Mouse (Mus musculus) embryonic facial prominence, embryonic 15.5 days (tissue): ENCODE results near the gene Gnpat. TPM values are rescaled to one million over a fixed set of nuclear protein-coding genes. Genes with fewer than 3 reads are reported as not detected.
A peak's percentile ranks its signal among the peaks of the same experiment; 100 is the strongest.

ENCODE experiments used
- ATAC-seq: fragments of 200-750 bp; cut with Nextera tagmentation; 2 replicates; pipeline ENCODE4 v1.8.0; 2017; ENCODE audit warnings: low read depth, moderate TSS enrichment; ENCODE audit not compliant: insufficient number of reproducible peaks, low FRiP score, low TSS enrichment
- H3K27ac ChIP-seq: fragments of 300-500 bp; sonication (generic); replicated peaks from 2 replicates; pipeline ENCODE4 v1.5.1; 2015; ENCODE audit warnings: mild to moderate bottlenecking, inconsistent platforms
- H3K27me3 ChIP-seq: fragments of 300-500 bp; sonication (generic); 2 replicates; pipeline ENCODE4 v1.6.1; 2015; ENCODE audit warnings: inconsistent platforms
- H3K36me3 ChIP-seq: fragments of 300-500 bp; sonication (generic); 2 replicates; pipeline ENCODE4 v1.6.1; 2015; ENCODE audit warnings: mild to moderate bottlenecking, inconsistent platforms
- H3K4me1 ChIP-seq: fragments of 300-500 bp; sonication (generic); 2 replicates; pipeline ENCODE4 v1.6.1; 2015; ENCODE audit warnings: inconsistent platforms
- H3K4me2 ChIP-seq: fragments of 300-500 bp; sonication (generic); replicated peaks from 2 replicates; pipeline ENCODE4 v1.6.1; 2015; ENCODE audit warnings: mild to moderate bottlenecking, inconsistent platforms
- H3K4me3 ChIP-seq: fragments of 300-500 bp; sonication (generic); replicated peaks from 2 replicates; pipeline ENCODE4 v1.5.1; 2015; ENCODE audit warnings: mild to moderate bottlenecking, inconsistent platforms
- H3K9ac ChIP-seq: fragments of 300-500 bp; sonication (generic); 2 replicates; pipeline ENCODE4 v1.6.1; 2015; ENCODE audit warnings: inconsistent platforms
- H3K9me3 ChIP-seq: fragments of 300-500 bp; sonication (generic); replicated peaks from 2 replicates; pipeline ENCODE4 v1.6.1; 2016; ENCODE audit warnings: inconsistent platforms
- WGBS: fragments of 180-500 bp; shearing (Covaris S2); methylation state at CpG from one replicate; pipeline ENCODE4 v1.1.7; 2015; 5-methylcytosine and 5-hydroxymethylcytosine counted together
- polyA plus RNA-seq: library from polyadenylated mRNA; unstranded; fragments of >200 nt; fragmentation: Nextera tagmentation; extraction: Ambion mirVana; gene quantifications from 2 replicates; pipeline ENCODE4 v1.2.1, GENCODE M21; 2015

The Gnpat gene
- polyA plus RNA-seq, 1 experiment from 2014 or later: 87.1 TPM

GRCm38 (mm10) chr8:124926351-124926771 lies 63.5 kb downstream of the Gnpat start:
- 0 out of 2 replicates have a peak, but pooled peaks have one; percentile 22 for ATAC-seq
- Histone ChIP-seq H3K4me2 (no peak overlapping the region), H3K27ac (peak overlapping the region; percentile 29; the same call in 1 of the 2 replicates), H3K4me1 (peaks cover 21% of the 10 kb centered on the region), H3K9ac (no peak overlapping the region), H3K9me3 (no peaks in the 10 kb centered on the region), H3K36me3 (peaks cover 5% of the 10 kb centered on the region; the same call in 1 of the 2 replicates), H3K27me3 (no peaks in the 10 kb centered on the region), H3K4me3 (no peak overlapping the region)
- WGBS: 61% methylated on average over 10 of the region's 10 CpGs

- no peak for ATAC-seq
These were observed 66.2 kb downstream of the Gnpat start for GRCm38 (mm10) chr8:124929006-124929405.

GRCm38 (mm10) chr8:124930086-124930485 lies 67.3 kb downstream of the Gnpat start:
- Histone ChIP-seq H3K9ac (no peak overlapping the region), H3K4me2 (no peak overlapping the region), H3K4me3 (no peak overlapping the region), H3K36me3 (peaks cover 5% of the 10 kb centered on the region; the same call in 1 of the 2 replicates), H3K4me1 (peaks cover 12% of the 10 kb centered on the region), H3K9me3 (no peaks in the 10 kb centered on the region), H3K27ac (no peak overlapping the region), H3K27me3 (no peaks in the 10 kb centered on the region)
- 83% methylated on average over 13 of the region's 13 CpGs for WGBS
- no peak for ATAC-seq

More at GRCm38 (mm10) chr8:124929006-124929405, 66.2 kb downstream of the Gnpat start:
- no peaks in the 10 kb centered on the region for H3K27me3 ChIP-seq
- no peak overlapping the region for H3K4me2 ChIP-seq
- H3K9ac ChIP-seq: no peak overlapping the region
- no peak overlapping the region for H3K4me3 ChIP-seq
- WGBS: 59% methylated on average over 11 of the region's 11 CpGs
- no peak overlapping the region for H3K27ac ChIP-seq
- H3K9me3 ChIP-seq: no peaks in the 10 kb centered on the region
- peaks cover 12% of the 10 kb centered on the region for H3K4me1 ChIP-seq
- H3K36me3 ChIP-seq: peaks cover 5% of the 10 kb centered on the region; the same call in 1 of the 2 replicates

- Histone ChIP-seq H3K27me3 (no peaks in the 10 kb centered on the region), H3K4me1 (peaks cover 12% of the 10 kb centered on the region), H3K4me3 (no peak overlapping the region), H3K9ac (no peak overlapping the region), H3K4me2 (no peak overlapping the region), H3K36me3 (peaks cover 5% of the 10 kb centered on the region; the same call in 1 of the 2 replicates), H3K9me3 (no peaks in the 10 kb centered on the region), H3K27ac (no peak overlapping the region)
- ATAC-seq: no peak
- WGBS: 81% methylated on average over 4 of the region's 4 CpGs
These were observed 67.8 kb downstream of the Gnpat start for GRCm38 (mm10) chr8:124930649-124931048.

DNA sequence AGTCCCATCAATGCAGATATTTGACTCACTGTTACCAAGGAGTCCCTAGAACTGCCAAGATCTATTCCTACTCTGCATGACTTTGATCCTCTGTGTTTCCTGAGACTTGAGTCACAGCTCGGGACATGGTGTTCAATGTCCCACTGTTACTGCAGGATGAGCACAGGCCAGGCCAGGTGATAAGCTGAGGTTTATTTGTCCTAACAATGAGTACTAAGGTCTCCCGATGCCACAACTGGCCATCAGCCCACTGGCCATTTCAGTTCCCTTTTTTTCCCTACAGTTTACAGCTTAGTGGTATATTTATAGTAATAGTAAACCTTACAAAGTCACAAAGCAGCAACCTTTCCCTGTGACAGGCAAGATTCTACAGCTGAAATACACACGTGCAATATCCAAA lies 69.6 kb downstream of the Gnpat start:
- no peaks in the 10 kb centered on the region for H3K27me3 ChIP-seq
- no peak overlapping the region for H3K9ac ChIP-seq
- no peaks in the 10 kb centered on the region for H3K4me1 ChIP-seq
- no peaks in the 10 kb centered on the region for H3K9me3 ChIP-seq
- WGBS: 87% methylated on average over 3 of the region's 3 CpGs
- no peak overlapping the region for H3K27ac ChIP-seq
- H3K36me3 ChIP-seq: 0 out of 2 replicates have a peak, but pooled peaks cover 3% of the 10 kb centered on the region
- no peak overlapping the region for H3K4me2 ChIP-seq
- no peak overlapping the region for H3K4me3 ChIP-seq
- ATAC-seq: no peak

DNA sequence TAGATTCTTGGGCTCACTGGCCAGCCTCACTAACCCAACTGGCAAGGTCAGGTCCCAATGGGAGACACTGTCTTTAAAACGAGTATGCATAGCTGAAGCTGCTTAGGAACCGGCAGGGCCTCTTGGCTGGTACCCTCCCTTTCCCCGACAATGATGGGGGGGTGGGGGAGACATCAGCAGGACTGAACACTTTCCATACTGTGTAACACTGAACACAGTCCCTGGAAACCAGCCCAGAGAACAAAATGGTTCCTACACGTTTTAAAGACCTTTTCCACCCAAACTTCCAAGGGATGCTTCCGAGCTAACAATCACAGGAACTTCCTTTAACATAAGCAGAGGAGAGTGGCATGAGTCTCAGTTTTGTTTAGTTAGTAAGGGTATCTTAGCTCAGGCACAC lies 72.3 kb downstream of the Gnpat start:
- Histone ChIP-seq H3K4me2 (no peak overlapping the region), H3K4me3 (no peak overlapping the region), H3K36me3 (peaks cover 7% of the 10 kb centered on the region), H3K27me3 (no peaks in the 10 kb centered on the region), H3K4me1 (no peaks in the 10 kb centered on the region), H3K9me3 (no peaks in the 10 kb centered on the region), H3K27ac (no peak overlapping the region), H3K9ac (no peak overlapping the region)
- no peak for ATAC-seq
- WGBS: 79% methylated on average over 5 of the region's 5 CpGs

DNA sequence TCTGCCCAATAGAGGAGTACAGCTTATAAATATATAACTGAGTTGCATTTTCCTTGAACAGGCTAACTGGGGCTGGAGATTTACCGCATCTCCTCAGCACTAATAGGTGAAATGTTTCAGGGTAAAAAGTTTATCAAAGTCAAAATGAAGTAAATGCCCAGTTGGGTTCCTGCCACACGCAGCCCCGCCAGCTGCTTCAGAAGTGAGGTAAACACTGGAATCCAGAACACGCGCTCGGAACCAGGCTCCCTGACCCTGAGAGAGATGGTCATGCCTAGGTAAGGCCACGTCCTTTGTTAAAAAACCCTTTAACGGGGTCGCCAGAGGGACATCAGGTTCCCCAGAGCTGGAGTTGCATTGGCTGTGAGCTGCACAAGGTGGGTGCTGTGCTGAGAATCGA lies 73.9 kb downstream of the Gnpat start:
- Histone ChIP-seq H3K9me3 (no peaks in the 10 kb centered on the region), H3K36me3 (peaks cover 10% of the 10 kb centered on the region), H3K27ac (no peak overlapping the region), H3K27me3 (no peaks in the 10 kb centered on the region), H3K4me2 (no peak overlapping the region), H3K4me1 (no peaks in the 10 kb centered on the region), H3K4me3 (no peak overlapping the region), H3K9ac (no peak overlapping the region)
- no peak for ATAC-seq
- WGBS: 95% methylated on average over 10 of the region's 10 CpGs

DNA sequence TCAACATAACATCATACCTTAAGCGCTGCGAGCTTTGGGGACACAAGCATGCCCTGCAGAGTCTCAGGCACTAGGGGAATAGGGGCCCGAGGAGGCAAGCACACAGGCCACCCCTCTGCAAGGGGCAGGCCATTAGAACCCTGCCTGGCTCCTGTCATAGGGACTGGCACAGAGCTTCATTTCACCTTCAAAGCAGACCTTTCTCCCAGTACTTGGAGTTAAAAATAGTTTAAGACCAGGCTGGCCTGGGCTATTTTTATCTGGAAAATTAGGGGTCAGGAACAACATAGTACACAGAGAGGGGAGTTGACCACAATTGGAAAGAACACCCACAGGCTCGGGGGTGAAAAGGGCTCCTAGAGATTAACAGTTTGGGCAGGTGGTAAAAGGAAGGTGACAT lies 74.5 kb downstream of the Gnpat start:
- Histone ChIP-seq H3K4me1 (no peaks in the 10 kb centered on the region), H3K4me3 (no peak overlapping the region), H3K27me3 (no peaks in the 10 kb centered on the region), H3K27ac (no peak overlapping the region), H3K9ac (no peak overlapping the region), H3K9me3 (no peaks in the 10 kb centered on the region), H3K36me3 (peaks cover 10% of the 10 kb centered on the region), H3K4me2 (no peak overlapping the region)
- no peak for ATAC-seq
- 91% methylated on average over 4 of the region's 4 CpGs for WGBS

Other genes with a start within 250 kb of the Gnpat start
- gene 2310022B05Rik, start 199.7 kb upstream of the Gnpat start, polyA plus RNA-seq: 37.3 and 38.6 TPM in 2 replicates
- gene Ttc13, start 141.1 kb upstream of the Gnpat start, polyA plus RNA-seq: 39.7 and 41.2 TPM in 2 replicates
- gene Arv1, start 140.9 kb upstream of the Gnpat start, polyA plus RNA-seq: 19.4 and 21.6 TPM in 2 replicates
- gene Fam89a, start 111.2 kb upstream of the Gnpat start, polyA plus RNA-seq: 5.4 and 6.6 TPM in 2 replicates
- 0.13 and 0.17 TPM in 2 replicates for gene Trim67, start 69.9 kb upstream of the Gnpat start, polyA plus RNA-seq
- gene 2810004N23Rik, start 87 bp downstream of the Gnpat start, polyA plus RNA-seq: 41.8 and 42.4 TPM in 2 replicates
- 8.9 and 9.5 TPM in 2 replicates for gene Exoc8, start 34.7 kb downstream of the Gnpat start, polyA plus RNA-seq
- 12.4 and 12.6 TPM in 2 replicates for gene Sprtn, start 34.9 kb downstream of the Gnpat start, polyA plus RNA-seq
- 13.6 and 15.6 TPM in 2 replicates for gene Egln1, start 86.3 kb downstream of the Gnpat start, polyA plus RNA-seq
- gene Tsnax, start 150.0 kb downstream of the Gnpat start, polyA plus RNA-seq: 125 and 131 TPM in 2 replicates
- gene Disc1, start 191.2 kb downstream of the Gnpat start, polyA plus RNA-seq: 1.9 and 3.3 TPM in 2 replicates